ENCODE assay signal across 18 mouse cellular contexts in the genomic region with DNA sequence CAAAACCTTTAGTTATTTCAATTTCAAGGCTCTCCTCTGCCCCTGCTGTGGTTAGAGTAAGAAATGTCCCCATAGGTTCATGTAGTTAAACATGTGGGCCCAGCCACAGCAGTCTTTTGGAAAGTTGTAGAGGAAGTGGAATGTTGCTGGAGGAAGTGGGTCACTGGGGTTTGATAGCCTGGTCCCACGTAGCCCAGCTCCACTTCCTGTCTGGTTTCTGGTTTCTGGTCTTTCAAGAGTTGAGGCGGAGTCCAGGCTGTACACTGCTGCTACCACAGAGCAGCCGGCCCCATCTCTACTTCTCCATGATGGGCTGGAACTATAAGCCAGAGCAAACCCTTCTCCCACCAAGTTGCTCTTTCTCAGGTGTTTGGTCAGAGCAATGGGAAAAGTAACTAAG. TPM values are rescaled to one million over a fixed set of nuclear protein-coding genes. Genes with fewer than 3 reads are reported as not detected.
DNase-seq lines count a peak whose midpoint lies in the region; ATAC-seq and TF ChIP-seq lines count a peak whose summit lies in the region.
"Had no signal": no experiment of that assay in that cellular context is flagged by ENCODE, and none has a peak within 500 bp of the region (broad histone marks: within the 10 kb centered on the region; RNA-seq: fewer than 3 reads in every experiment).

No protein-coding gene starts in this region.

- no peak overlapping the region for H3K9ac ChIP-seq in liver, adult 2 months (ENCODE audit: low read depth, low read length)
- H3K9ac ChIP-seq in midbrain, embryonic 13.5 days (replicated peaks) = no peak overlapping the region
- H3K9ac ChIP-seq: embryonic facial prominence, embryonic 13.5 days; intestine, embryonic 15.5 days had no signal

- H3K4me2 ChIP-seq in midbrain, embryonic 13.5 days (replicated peaks) = no peak overlapping the region
- H3K4me2 ChIP-seq: embryonic facial prominence, embryonic 13.5 days; intestine, embryonic 15.5 days had no signal

- TF ChIP-seq POLR2A in liver, adult 2 months (IDR thresholded peaks at IDR 0.05; ENCODE audit: extremely low read depth, insufficient read depth, low read length) = no peak

- H3K79me2 ChIP-seq in liver, adult 2 months (ENCODE audit: control insufficient read depth, insufficient read depth, low read length) = no peaks in the 10 kb centered on the region

- H3K9me3 ChIP-seq in G1E (replicated peaks) = no peaks in the 10 kb centered on the region
- no peaks in the 10 kb centered on the region for H3K9me3 ChIP-seq in midbrain, embryonic 13.5 days
- H3K9me3 ChIP-seq: embryonic facial prominence, embryonic 13.5 days; intestine, embryonic 15.5 days; limb, embryonic 10.5 days had no signal

- peaks cover 15% of the 10 kb centered on the region for H3K4me1 ChIP-seq in G1E (ENCODE audit: insufficient read depth, low read depth, low read length)
- peaks cover 3% of the 10 kb centered on the region; the same call in 1 of the 2 replicates for H3K4me1 ChIP-seq in liver, adult 2 months (ENCODE audit: control insufficient read depth, insufficient read depth, low read length)
- no peaks in the 10 kb centered on the region for H3K4me1 ChIP-seq in midbrain, embryonic 13.5 days (replicated peaks)
- H3K4me1 ChIP-seq: embryonic facial prominence, embryonic 13.5 days; intestine, embryonic 15.5 days; limb, embryonic 10.5 days had no signal

- H3K27me3 ChIP-seq in G1E (ENCODE audit: insufficient read depth, low read length) = peaks cover 11% of the 10 kb centered on the region
- no peaks in the 10 kb centered on the region for H3K27me3 ChIP-seq in liver, adult 2 months (ENCODE audit: control insufficient read depth, insufficient read depth, low read length)
- no peaks in the 10 kb centered on the region for H3K27me3 ChIP-seq in midbrain, embryonic 13.5 days
- H3K27me3 ChIP-seq: embryonic facial prominence, embryonic 13.5 days; intestine, embryonic 15.5 days had no signal

- no peak for TF ChIP-seq CTCF in G1E (IDR thresholded peaks at IDR 0.05; ENCODE audit: low read depth, low read length)
- no peak for TF ChIP-seq CTCF in liver, adult 2 months (IDR thresholded peaks at IDR 0.05; ENCODE audit: low read depth, low read length)

- no peak overlapping the region for H3K27ac ChIP-seq in liver, adult 2 months (replicated peaks; ENCODE audit: insufficient read depth, low read depth, low read length)
- no peak overlapping the region for H3K27ac ChIP-seq in midbrain, embryonic 13.5 days
- H3K27ac ChIP-seq: embryonic facial prominence, embryonic 13.5 days; intestine, embryonic 15.5 days; limb, embryonic 10.5 days had no signal

- no peak overlapping the region for H3K4me3 ChIP-seq in G1E (ENCODE audit: low read depth, low read length)
- H3K4me3 ChIP-seq in liver, adult 2 months (ENCODE audit: insufficient read depth, low read depth, low read length) = no peak overlapping the region
- no peak overlapping the region for H3K4me3 ChIP-seq in midbrain, embryonic 13.5 days (replicated peaks)
- H3K4me3 ChIP-seq: embryonic facial prominence, embryonic 13.5 days; intestine, embryonic 15.5 days; limb, embryonic 10.5 days had no signal

- 0 out of 2 replicates have a peak, but pooled peaks have one; percentile 40 for ATAC-seq in G1E (ENCODE audit: extremely low read depth, insufficient number of reproducible peaks, low FRiP score, poor library complexity, severe bottlenecking)
- no peak for ATAC-seq in midbrain, embryonic 13.5 days
- ATAC-seq: forebrain, embryonic 14.5 days; intestine, embryonic 15.5 days had no signal

- 89% methylated on average over 3 of the region's 3 CpGs for WGBS in liver, adult 2 months
- WGBS in midbrain, embryonic 13.5 days = 92% methylated on average over 3 of the region's 3 CpGs

- H3K36me3 ChIP-seq in G1E (replicated peaks) = no peaks in the 10 kb centered on the region
- H3K36me3 ChIP-seq in liver, adult 2 months (ENCODE audit: control insufficient read depth, insufficient read depth, low read length) = no peaks in the 10 kb centered on the region
- H3K36me3 ChIP-seq in midbrain, embryonic 13.5 days = no peaks in the 10 kb centered on the region
- H3K36me3 ChIP-seq: embryonic facial prominence, embryonic 13.5 days; intestine, embryonic 15.5 days; limb, embryonic 10.5 days had no signal

- DNase-seq in layer of hippocampus, adult 9-11 months = peak; percentile 18
- no peak for DNase-seq in layer of hippocampus, postnatal 10 days (ENCODE audit: low spot score in 2 of 2)
- DNase-seq in G1E (ENCODE audit: low spot score) = no peak
- DNase-seq in liver, adult 2 months (ENCODE audit: extremely low read depth, low read depth, low spot score) = peak; percentile 32
- DNase-seq in naive thymus-derived CD4-positive, alpha-beta T cell, adult 2 months (ENCODE audit: low read depth) = peak; percentile 32
- no peak for DNase-seq in thymus, postnatal 14 days
- no peak for DNase-seq in cerebellum, postnatal 10 days
- DNase-seq: cerebellum, postnatal 14 days; gastrocnemius, postnatal 14 days; lung, postnatal 14 days; spleen, adult 18-20 months; thymus, adult 18-20 months had no signal

RNA-seq across cellular contexts. Expression of gene Ccrl2, which starts 11.1 kb away (rescaled TPM):
- 1 to 10 TPM in 1 of 2 experiments, under 1 TPM in 1; 0.69 to 1.5 TPM for total RNA-seq in layer of hippocampus, postnatal 10 days (2021)
- total RNA-seq in G1E (2014; fragmentation: Nextera tagmentation) = 32.2 and 44.7 TPM in 2 replicates
- total RNA-seq in G1E (2017) = 20.9 and 21.0 TPM in 2 replicates
- 0.18 and 0.78 TPM in 2 replicates for polyA plus RNA-seq in G1E (2012)
- total RNA-seq in liver, adult 2 months (2014; rRNA removed) = 2.4 and 3.2 TPM in 2 replicates
- polyA plus RNA-seq in liver, adult 2 months (2012; rRNA removed) = 1.3 and 1.8 TPM in 2 replicates
- polyA plus RNA-seq in midbrain, embryonic 13.5 days (2015; fragmentation: Nextera tagmentation; extraction: Ambion mirVana) = 1.8 and 2.1 TPM in 2 replicates

RNA-seq across cellular contexts. Expression of gene Ltf, which starts 27.2 kb away (rescaled TPM):
- 1 to 10 TPM in 1 of 2 experiments, not detected in 1; 2.0 TPM for total RNA-seq in layer of hippocampus, postnatal 10 days (2021)
- total RNA-seq in G1E (2014; fragmentation: Nextera tagmentation) (not detected in 2 replicates), G1E (2017) (0.16 TPM in 1 of 2 replicates, not detected in the other)
- polyA plus RNA-seq in G1E (2012) = not detected in 2 replicates
- 0.37 and 0.47 TPM in 2 replicates for total RNA-seq in liver, adult 2 months (2014; rRNA removed)
- 0.12 and 0.51 TPM in 2 replicates for polyA plus RNA-seq in liver, adult 2 months (2012; rRNA removed)
- polyA plus RNA-seq in midbrain, embryonic 13.5 days (2015; fragmentation: Nextera tagmentation; extraction: Ambion mirVana) = 0.54 and 0.61 TPM in 2 replicates
- total RNA-seq: layer of hippocampus, adult 18-20 months had no signal
- polyA plus RNA-seq: limb, embryonic 10.5 days had no signal

RNA-seq across cellular contexts. Expression of gene Rtp3, which starts 55.8 kb away (rescaled TPM):
- under 1 TPM in 1 of 2 experiments, not detected in 1; 0.21 TPM for total RNA-seq in layer of hippocampus, postnatal 10 days (2021)
- not detected in 2 replicates for total RNA-seq in G1E (2014; fragmentation: Nextera tagmentation)
- 0.16 TPM in 1 of 2 replicates, not detected in the other for total RNA-seq in G1E (2017)
- not detected in 2 replicates for polyA plus RNA-seq in G1E (2012)
- 14.5 and 19.8 TPM in 2 replicates for total RNA-seq in liver, adult 2 months (2014; rRNA removed)
- polyA plus RNA-seq in liver, adult 2 months (2012; rRNA removed) = 57.5 and 61.0 TPM in 2 replicates
- not detected in 2 replicates for polyA plus RNA-seq in midbrain, embryonic 13.5 days (2015; fragmentation: Nextera tagmentation; extraction: Ambion mirVana)
- polyA plus RNA-seq: forebrain, embryonic 14.5 days; limb, embryonic 10.5 days had no signal

Comparison
In these comparisons a context has a peak if more than half of its experiments do, and no peak if none do; other contexts are left out.
1. DNase-seq: peak in layer of hippocampus, adult 9-11 months (single experiment), liver, adult 2 months (single experiment) and naive thymus-derived CD4-positive, alpha-beta T cell, adult 2 months (single experiment); none in layer of hippocampus, postnatal 10 days (0 of 2), G1E (single experiment), thymus, postnatal 14 days (single experiment) and cerebellum, postnatal 10 days (0 of 2).
2. RNA of gene Rtp3, which starts 55.8 kb away (total RNA-seq): 14.5 to 19.8 TPM in liver, adult 2 months; 0.21 TPM in layer of hippocampus, postnatal 10 days and 0.16 TPM in G1E; every median in the first group is over 10 times any median in the second.